Mouse (Mus musculus) neural tube, embryonic 13.5 days (tissue): ENCODE measurements around the gene Ssbp3. TPM values are rescaled to one million over a fixed set of nuclear protein-coding genes. Genes with fewer than 3 reads are reported as not detected.
A peak's percentile ranks its signal among the peaks of the same experiment; 100 is the strongest.

ENCODE experiments used
- ATAC-seq: fragments of 200-750 bp; cut with Nextera tagmentation; 2 replicates; pipeline ENCODE4 v1.8.0; 2017; ENCODE audit warnings: low read depth, mild to moderate bottlenecking, moderate TSS enrichment, moderate library complexity
- H3K27ac ChIP-seq: fragments of 300-500 bp; sonication (generic); replicated peaks from 2 replicates; pipeline ENCODE4 v1.5.1; 2015; ENCODE audit warnings: moderate library complexity, mild to moderate bottlenecking, inconsistent platforms
- H3K27me3 ChIP-seq: fragments of 300-500 bp; sonication (generic); 2 replicates; pipeline ENCODE4 v1.6.1; 2015; ENCODE audit warnings: mild to moderate bottlenecking, inconsistent platforms
- H3K36me3 ChIP-seq: fragments of 300-500 bp; sonication (generic); 2 replicates; pipeline ENCODE4 v1.6.1; 2015; ENCODE audit warnings: mild to moderate bottlenecking, inconsistent platforms
- H3K4me1 ChIP-seq: fragments of 300-500 bp; sonication (generic); replicated peaks from 2 replicates; pipeline ENCODE4 v1.6.1; 2015; ENCODE audit warnings: inconsistent platforms
- H3K4me2 ChIP-seq: fragments of 300-500 bp; sonication (generic); 2 replicates; pipeline ENCODE4 v1.6.1; 2015; ENCODE audit warnings: inconsistent platforms, mild to moderate bottlenecking, moderate library complexity
- H3K4me3 ChIP-seq: fragments of 300-500 bp; sonication (generic); 2 replicates; pipeline ENCODE4 v1.5.1; 2015; ENCODE audit warnings: mild to moderate bottlenecking, inconsistent platforms
- H3K9ac ChIP-seq: fragments of 300-500 bp; sonication (generic); 2 replicates; pipeline ENCODE4 v1.6.1; 2015; ENCODE audit warnings: moderate library complexity, mild to moderate bottlenecking, inconsistent platforms
- H3K9me3 ChIP-seq: fragments of 300-500 bp; sonication (generic); 2 replicates; pipeline ENCODE4 v1.6.1; 2016; ENCODE audit warnings: inconsistent platforms
- WGBS: fragments of 180-500 bp; shearing (Covaris S2); methylation state at CpG from one replicate; pipeline ENCODE4 v1.1.7; 2015; 5-methylcytosine and 5-hydroxymethylcytosine counted together
- polyA plus RNA-seq: library from polyadenylated mRNA; unstranded; fragments of >200 nt; fragmentation: Nextera tagmentation; extraction: Ambion mirVana; gene quantifications from 2 replicates; pipeline ENCODE4 v1.2.1, GENCODE M21; 2015

The Ssbp3 gene
- polyA plus RNA-seq, 1 experiment from 2014 or later: 186 TPM

DNA sequence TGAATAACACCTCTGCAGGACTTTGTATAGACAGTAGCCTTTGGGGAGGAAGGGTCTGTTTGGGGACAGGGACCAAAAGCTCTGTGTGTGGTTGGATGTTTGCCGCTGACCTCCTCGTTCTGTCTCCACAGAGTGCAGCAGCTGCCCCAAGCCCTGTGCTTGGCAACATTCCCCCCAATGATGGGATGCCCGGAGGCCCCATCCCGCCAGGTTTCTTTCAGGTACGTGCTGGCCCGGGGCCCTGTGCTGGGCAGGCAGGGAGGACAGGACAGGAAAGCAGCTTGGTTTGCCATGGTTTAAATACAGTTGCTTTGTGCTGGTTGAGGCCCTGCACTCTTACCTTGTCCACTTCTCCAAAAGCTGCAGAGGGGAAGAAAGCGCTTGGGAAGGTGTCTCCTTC lies 99.0 kb downstream of the Ssbp3 start:
- no peak overlapping the region for H3K4me2 ChIP-seq
- no peak overlapping the region for H3K9ac ChIP-seq
- WGBS: 87% methylated on average over 7 of the region's 7 CpGs
- H3K27ac ChIP-seq: peak overlapping the region; percentile 29; the same call in 1 of the 2 replicates
- peaks cover 59% of the 10 kb centered on the region for H3K4me1 ChIP-seq
- peaks cover 6% of the 10 kb centered on the region; the same call in 1 of the 2 replicates for H3K36me3 ChIP-seq
- H3K4me3 ChIP-seq: no peak overlapping the region
- ATAC-seq: no peak
- H3K27me3 ChIP-seq: no peaks in the 10 kb centered on the region
- no peaks in the 10 kb centered on the region for H3K9me3 ChIP-seq

DNA sequence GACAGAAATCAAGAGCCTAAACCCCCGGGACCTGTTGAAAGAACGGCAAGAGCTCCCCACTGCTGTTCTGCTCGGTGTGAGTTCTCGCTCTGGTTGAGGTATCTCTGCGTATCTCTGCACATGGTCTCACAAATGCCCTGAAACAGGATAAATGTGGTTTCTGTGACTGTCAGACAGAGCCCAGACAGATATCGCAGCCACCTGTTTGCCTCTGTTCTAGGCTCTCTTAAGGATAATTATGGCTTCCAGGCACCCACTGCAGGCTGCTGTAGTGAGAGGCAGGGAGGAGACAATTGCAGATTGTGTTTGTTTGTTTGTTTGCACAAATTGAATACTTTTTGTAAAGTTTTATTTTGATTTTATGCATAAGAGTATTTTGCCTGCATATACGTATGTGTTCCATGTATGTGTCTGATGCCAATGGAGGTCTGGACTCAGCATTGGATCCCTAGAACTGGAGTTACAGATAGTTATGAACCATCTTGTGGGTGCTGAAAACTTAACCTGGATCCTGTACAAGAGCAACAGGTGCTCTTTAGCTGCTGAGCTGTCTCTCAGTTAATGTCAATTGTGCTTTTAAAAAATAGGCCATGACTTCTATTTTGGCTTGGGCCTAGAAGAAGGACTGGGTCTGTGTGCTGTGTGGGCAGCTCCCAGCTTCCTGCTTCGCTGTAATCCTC lies 101.0 kb downstream of the Ssbp3 start:
- Histone ChIP-seq H3K4me2 (no peak overlapping the region), H3K27me3 (no peaks in the 10 kb centered on the region), H3K9ac (no peak overlapping the region), H3K4me3 (no peak overlapping the region), H3K36me3 (peaks cover 6% of the 10 kb centered on the region; the same call in 1 of the 2 replicates), H3K27ac (no peak overlapping the region), H3K4me1 (peaks cover 62% of the 10 kb centered on the region), H3K9me3 (no peaks in the 10 kb centered on the region)
- ATAC-seq: no peak
- WGBS: 87% methylated on average over 8 of the region's 8 CpGs

DNA sequence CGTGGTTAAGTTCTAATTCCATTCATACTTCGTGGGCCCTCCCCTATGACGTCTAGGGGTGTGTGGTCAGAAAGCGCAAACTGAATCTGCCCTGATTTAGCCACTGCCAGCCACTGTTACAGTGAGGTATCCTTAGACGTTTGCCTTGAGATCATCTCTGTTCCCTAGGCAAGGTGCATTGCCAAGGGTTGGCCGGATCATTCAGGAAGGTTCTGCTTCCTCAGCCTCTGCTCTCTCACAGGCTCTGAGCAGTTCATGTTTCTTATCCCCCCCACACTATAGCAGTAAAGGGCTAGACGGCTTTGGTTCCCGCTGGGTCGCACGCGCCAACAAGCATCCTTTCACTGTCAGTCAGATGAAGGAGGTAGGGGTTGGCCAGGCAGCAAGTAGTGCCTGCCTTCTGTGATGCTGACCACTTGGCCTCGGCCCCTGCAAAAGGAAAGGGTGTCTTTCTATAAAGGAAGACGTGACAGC lies 101.5 kb downstream of the Ssbp3 start:
- WGBS: 80% methylated on average over 13 of the region's 13 CpGs
- H3K27me3 ChIP-seq: no peaks in the 10 kb centered on the region
- peaks cover 62% of the 10 kb centered on the region for H3K4me1 ChIP-seq
- H3K4me3 ChIP-seq: no peak overlapping the region
- H3K4me2 ChIP-seq: no peak overlapping the region
- H3K27ac ChIP-seq: no peak overlapping the region
- H3K9me3 ChIP-seq: no peaks in the 10 kb centered on the region
- peaks cover 6% of the 10 kb centered on the region; the same call in 1 of the 2 replicates for H3K36me3 ChIP-seq
- no peak for ATAC-seq
- H3K9ac ChIP-seq: no peak overlapping the region

DNA sequence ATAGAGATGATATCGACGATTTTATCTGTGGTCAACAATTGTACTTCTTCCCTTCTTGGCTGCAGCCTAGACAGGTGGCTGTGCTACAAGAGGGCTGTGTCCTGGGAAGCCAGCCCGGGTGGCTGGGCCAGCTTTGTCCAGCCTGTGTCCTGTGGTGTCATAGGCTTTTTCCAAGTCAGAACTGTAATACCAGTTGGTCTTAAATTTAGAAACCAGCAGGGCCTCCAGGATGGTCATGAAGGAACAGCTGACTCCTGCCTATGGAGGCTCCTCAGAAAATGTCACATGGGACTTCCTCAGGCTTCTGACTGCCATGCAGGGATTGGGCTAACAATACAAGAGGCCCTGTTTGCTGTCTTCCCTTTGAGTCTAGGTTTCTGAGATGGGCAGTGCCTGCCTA lies 102.1 kb downstream of the Ssbp3 start:
- H3K27ac ChIP-seq: no peak overlapping the region

DNA sequence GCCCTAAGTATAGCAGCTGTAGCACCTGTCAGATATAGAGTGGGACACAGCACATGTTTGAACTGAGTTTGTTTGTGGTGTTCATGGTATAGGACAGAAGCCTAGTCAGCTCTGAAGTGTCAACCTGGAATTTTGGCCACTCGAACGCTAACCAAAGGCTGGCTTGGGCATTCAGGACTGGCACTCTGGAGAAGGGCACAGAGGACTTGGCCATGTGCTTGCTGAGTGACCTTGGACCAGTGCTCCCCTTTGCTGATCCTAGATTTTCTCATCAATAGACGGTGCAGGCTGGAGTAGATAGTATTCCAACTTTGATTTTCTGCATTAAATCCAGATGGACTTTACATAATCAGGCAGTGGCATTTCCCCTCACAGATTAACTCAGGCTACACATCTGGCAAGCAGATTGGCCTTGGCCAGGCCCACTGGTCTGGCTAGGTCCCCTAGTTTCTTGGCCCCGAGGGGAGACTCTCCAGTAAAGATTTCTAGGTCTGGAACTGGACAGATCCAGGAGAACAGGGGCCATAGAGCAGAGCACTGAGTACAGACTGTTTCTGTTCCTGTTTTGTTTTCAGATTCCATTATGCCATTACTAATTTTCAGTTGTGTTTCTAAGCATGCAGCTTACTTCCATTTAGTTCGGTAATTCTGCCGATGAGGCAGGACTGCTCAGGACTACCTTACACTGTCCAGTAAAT lies 102.8 kb downstream of the Ssbp3 start:
- no peak overlapping the region for H3K9ac ChIP-seq
- WGBS: 87% methylated on average over 6 of the region's 6 CpGs
- H3K4me3 ChIP-seq: no peak overlapping the region
- H3K4me2 ChIP-seq: no peak overlapping the region
- no peaks in the 10 kb centered on the region for H3K27me3 ChIP-seq
- H3K36me3 ChIP-seq: peaks cover 6% of the 10 kb centered on the region; the same call in 1 of the 2 replicates
- no peak for ATAC-seq
- no peaks in the 10 kb centered on the region for H3K9me3 ChIP-seq
- peaks cover 74% of the 10 kb centered on the region for H3K4me1 ChIP-seq
- H3K27ac ChIP-seq: no peak overlapping the region

More for the DNA sequence above, 102.1 kb downstream of the Ssbp3 start:
- H3K4me1 ChIP-seq: peaks cover 67% of the 10 kb centered on the region
- H3K36me3 ChIP-seq: peaks cover 6% of the 10 kb centered on the region; the same call in 1 of the 2 replicates
- ATAC-seq: no peak
- no peaks in the 10 kb centered on the region for H3K27me3 ChIP-seq
- no peak overlapping the region for H3K4me2 ChIP-seq
- H3K9ac ChIP-seq: no peak overlapping the region
- 91% methylated on average over 3 of the region's 3 CpGs for WGBS
- H3K9me3 ChIP-seq: no peaks in the 10 kb centered on the region
- no peak overlapping the region for H3K4me3 ChIP-seq

DNA sequence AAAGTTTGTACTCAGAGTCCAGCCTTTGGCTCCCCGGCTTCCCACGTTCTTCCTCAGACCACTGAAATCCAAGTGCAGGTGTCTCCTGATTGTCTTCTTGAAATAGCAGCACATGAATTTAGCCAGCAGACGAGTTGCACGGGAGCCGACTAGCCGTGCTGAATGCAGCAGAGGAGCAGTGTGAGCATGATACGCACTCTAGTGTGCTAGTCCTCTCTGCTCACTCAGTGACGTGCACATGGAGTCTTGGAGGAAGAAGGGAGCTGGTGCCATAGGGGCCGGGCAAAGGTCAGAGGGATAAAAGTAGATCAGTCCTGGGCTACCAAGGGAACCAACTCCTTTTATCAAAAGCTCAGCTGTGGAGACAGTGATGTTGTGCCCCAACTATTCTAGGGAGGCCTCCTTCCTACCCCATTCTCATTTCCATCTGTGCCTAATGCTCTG lies 103.3 kb downstream of the Ssbp3 start:
- Histone ChIP-seq H3K27ac (0 out of 2 replicates have a peak overlapping the region, but pooled peaks have one; percentile 9), H3K4me1 (peaks cover 74% of the 10 kb centered on the region)
- WGBS: 83% methylated on average over 9 of the region's 9 CpGs

DNA sequence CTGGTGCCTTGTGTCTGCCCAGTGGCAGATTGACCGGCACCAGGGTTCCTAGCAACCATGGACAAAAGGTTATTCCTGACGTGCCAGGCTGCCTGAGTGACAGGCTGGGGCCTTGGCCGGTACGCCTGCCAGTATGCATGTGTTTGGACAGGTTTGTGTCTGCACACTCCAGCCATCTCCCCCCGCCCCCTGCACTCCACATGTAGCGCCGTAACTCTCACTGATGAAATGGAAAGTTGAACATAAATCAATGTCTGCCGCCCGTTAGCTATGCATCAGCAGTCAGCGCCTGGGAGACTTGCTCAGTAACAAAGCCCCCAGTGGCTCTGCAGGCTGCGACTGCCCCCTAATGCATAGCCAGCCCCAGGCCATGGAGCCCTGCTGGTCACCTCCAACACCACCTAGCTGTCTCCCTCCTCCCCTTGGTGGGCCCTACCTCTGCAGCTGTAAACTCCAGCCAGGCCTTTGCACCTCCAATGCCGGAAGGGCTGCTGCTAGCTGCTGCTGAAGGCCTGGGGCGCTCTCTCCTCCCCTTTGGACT lies 105.5 kb downstream of the Ssbp3 start:
- H3K27ac ChIP-seq: peak overlapping the region; percentile 87
- no peaks in the 10 kb centered on the region for H3K36me3 ChIP-seq
- no peak overlapping the region for H3K4me3 ChIP-seq
- H3K9ac ChIP-seq: peak overlapping the region; percentile 27
- H3K4me1 ChIP-seq: peaks cover 94% of the 10 kb centered on the region
- WGBS: 13% methylated on average over 13 of the region's 13 CpGs
- peak overlapping the region; percentile 7; the same call in 1 of the 2 replicates for H3K4me2 ChIP-seq
- no peaks in the 10 kb centered on the region for H3K9me3 ChIP-seq
- H3K27me3 ChIP-seq: no peaks in the 10 kb centered on the region
- peak; percentile 81 for ATAC-seq

More for the DNA sequence above, 103.3 kb downstream of the Ssbp3 start:
- no peaks in the 10 kb centered on the region for H3K27me3 ChIP-seq
- no peak overlapping the region for H3K9ac ChIP-seq
- no peak overlapping the region for H3K4me3 ChIP-seq
- ATAC-seq: no peak
- H3K36me3 ChIP-seq: peaks cover 6% of the 10 kb centered on the region; the same call in 1 of the 2 replicates
- H3K4me2 ChIP-seq: no peak overlapping the region
- H3K9me3 ChIP-seq: no peaks in the 10 kb centered on the region

DNA sequence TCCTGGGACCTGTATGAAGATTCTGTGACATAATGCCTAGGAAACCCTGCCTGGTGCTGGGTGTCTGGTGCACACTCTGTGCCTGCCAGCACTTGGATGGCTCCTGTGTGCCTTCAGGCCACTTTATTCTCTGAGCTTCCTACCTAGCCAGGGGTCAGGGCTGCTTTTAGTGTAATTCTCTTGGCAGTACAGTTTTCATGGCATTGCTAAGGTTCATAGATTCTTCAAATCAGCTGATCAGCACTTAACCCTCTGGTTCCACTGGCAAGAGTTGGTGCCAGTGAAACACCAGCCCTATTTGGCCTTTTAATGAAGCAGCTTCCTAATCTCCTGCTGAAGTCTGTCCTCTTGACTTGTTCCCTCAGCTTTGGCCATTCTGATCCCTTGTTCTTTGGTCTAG lies 106.8 kb downstream of the Ssbp3 start:
- Histone ChIP-seq H3K36me3 (no peaks in the 10 kb centered on the region), H3K4me3 (no peak overlapping the region), H3K27ac (0 out of 2 replicates have a peak overlapping the region, but pooled peaks have one; percentile 87), H3K9ac (peak overlapping the region; percentile 26; the same call in 1 of the 2 replicates), H3K27me3 (no peaks in the 10 kb centered on the region), H3K9me3 (no peaks in the 10 kb centered on the region), H3K4me1 (peaks cover 99% of the 10 kb centered on the region), H3K4me2 (no peak overlapping the region)
- ATAC-seq: no peak

DNA sequence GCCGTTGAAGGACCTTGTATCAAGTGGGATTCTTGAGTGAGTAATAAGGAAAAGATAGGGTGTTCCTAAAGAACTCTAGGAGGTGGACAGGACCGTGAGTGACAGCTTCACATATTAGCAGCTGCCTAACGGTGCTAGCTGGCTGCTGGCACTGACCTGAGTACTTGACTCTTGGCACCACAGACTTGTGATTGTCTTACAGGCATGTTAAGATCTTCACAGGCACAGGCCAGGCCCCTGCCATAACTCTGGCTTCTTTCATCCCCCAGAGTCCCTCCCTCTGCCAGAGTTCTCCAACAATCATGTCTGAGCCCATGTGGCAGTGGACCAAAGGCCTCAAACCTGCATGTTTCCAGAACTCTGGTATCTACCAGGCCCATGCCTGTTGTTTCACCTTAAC lies 108.0 kb downstream of the Ssbp3 start:
- Histone ChIP-seq H3K4me1 (peaks cover 100% of the 10 kb centered on the region), H3K9ac (peak overlapping the region; percentile 34; the same call in 1 of the 2 replicates), H3K9me3 (no peaks in the 10 kb centered on the region)

DNA sequence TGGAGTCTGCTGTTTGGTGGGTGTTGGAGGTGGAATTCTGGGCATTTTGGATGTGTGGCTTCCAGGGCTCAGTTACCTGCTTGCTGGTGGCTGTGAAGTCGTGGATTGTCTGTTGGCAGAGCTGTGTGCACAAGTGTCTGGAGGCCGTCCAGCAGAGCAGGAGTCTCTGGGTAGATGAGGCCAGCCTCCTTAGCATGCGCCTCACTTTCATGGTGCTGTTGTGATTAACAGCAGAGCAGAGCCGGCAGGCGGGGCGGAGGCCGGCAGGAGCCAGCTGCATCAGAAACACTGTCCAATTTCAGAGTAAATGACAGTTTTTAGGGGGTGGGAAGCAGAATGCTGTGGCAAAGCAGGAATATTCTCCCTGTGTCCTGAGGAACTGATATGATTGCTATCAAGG lies 108.5 kb downstream of the Ssbp3 start:
- no peaks in the 10 kb centered on the region for H3K9me3 ChIP-seq
- H3K36me3 ChIP-seq: no peaks in the 10 kb centered on the region
- no peak overlapping the region for H3K4me3 ChIP-seq
- no peak; the same call in 1 of the 2 replicates for ATAC-seq
- H3K9ac ChIP-seq: peak overlapping the region; percentile 34; the same call in 1 of the 2 replicates
- no peaks in the 10 kb centered on the region for H3K27me3 ChIP-seq
- WGBS: 5% methylated on average over 7 of the region's 7 CpGs
- H3K27ac ChIP-seq: peak overlapping the region; percentile 72
- H3K4me1 ChIP-seq: peaks cover 100% of the 10 kb centered on the region
- no peak overlapping the region for H3K4me2 ChIP-seq

More for the DNA sequence above, 108.0 kb downstream of the Ssbp3 start:
- ATAC-seq: no peak
- H3K27ac ChIP-seq: peak overlapping the region; percentile 72
- H3K27me3 ChIP-seq: no peaks in the 10 kb centered on the region
- no peaks in the 10 kb centered on the region for H3K36me3 ChIP-seq
- 72% methylated on average over 3 of the region's 3 CpGs for WGBS
- no peak overlapping the region for H3K4me3 ChIP-seq
- H3K4me2 ChIP-seq: no peak overlapping the region

DNA sequence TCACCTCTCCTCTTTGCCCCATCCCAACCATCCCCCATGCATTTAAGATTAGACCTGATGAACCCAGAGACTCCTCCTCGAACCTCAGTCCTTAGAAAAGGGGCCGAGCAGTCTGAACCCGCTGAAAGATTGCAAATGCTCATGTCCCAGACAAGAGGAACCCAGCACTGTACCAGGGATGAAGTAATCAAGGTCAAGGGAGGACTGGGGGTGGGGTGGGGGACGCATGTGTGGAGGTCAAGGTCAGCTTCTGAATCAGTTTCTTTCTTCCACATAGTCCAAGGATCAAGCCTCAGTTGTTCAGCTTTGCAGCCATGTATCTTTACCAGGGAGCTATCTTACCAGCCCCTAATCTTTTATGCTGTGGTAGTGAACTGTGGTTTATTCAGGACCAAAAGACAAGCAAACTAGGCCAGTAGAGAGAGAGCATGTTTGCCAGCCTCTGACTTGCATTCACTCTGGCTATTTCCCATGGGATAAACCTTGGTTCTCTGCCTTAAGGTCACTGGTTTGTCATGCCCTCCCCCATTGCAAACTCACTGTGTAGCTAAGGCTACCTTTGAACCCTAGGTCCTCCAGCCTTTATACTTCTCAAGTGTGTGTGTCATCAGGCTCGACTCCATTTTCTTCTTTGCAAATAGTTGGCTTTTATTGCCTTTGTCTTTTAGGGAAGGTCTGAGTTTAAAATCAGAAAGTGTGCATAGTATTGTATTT lies 109.9 kb downstream of the Ssbp3 start:
- no peak overlapping the region for H3K4me2 ChIP-seq
- H3K9ac ChIP-seq: 0 out of 2 replicates have a peak overlapping the region, but pooled peaks have one; percentile 0
- 61% methylated on average over 5 of the region's 5 CpGs for WGBS
- no peak for ATAC-seq
- peaks cover 100% of the 10 kb centered on the region for H3K4me1 ChIP-seq
- no peaks in the 10 kb centered on the region for H3K9me3 ChIP-seq
- H3K4me3 ChIP-seq: no peak overlapping the region
- H3K27me3 ChIP-seq: no peaks in the 10 kb centered on the region
- H3K36me3 ChIP-seq: no peaks in the 10 kb centered on the region
- no peak overlapping the region for H3K27ac ChIP-seq
